Mouse (Mus musculus) kidney, embryonic 15.5 days (tissue): ENCODE data around the gene Rtn2. TPM values are rescaled to one million over a fixed set of nuclear protein-coding genes. Genes with fewer than 3 reads are reported as not detected.
"Not testable (repeated sequence)": the region's sequence is repeated elsewhere in the genome, so short reads cannot be mapped to it uniquely, and the experiment has no call there.

Experiments used
- ATAC-seq: fragments of 200-750 bp; cut with Nextera tagmentation; replicated peaks from 2 replicates; pipeline ENCODE4 v1.8.0; 2017; ENCODE audit warnings: moderate TSS enrichment; ENCODE audit not compliant: low FRiP score
- H3K27ac ChIP-seq: fragments of 300-500 bp; sonication (generic); 2 replicates; pipeline ENCODE4 v1.5.1; 2015; ENCODE audit warnings: mild to moderate bottlenecking, inconsistent platforms
- H3K27me3 ChIP-seq: fragments of 300-500 bp; sonication (generic); 2 replicates; pipeline ENCODE4 v1.6.1; 2015; ENCODE audit warnings: inconsistent platforms
- H3K36me3 ChIP-seq: fragments of 300-500 bp; sonication (generic); 2 replicates; pipeline ENCODE4 v1.6.1; 2015; ENCODE audit warnings: inconsistent platforms
- H3K4me1 ChIP-seq: fragments of 300-500 bp; sonication (generic); 2 replicates; pipeline ENCODE4 v1.6.1; 2015; ENCODE audit warnings: inconsistent platforms
- H3K4me2 ChIP-seq: fragments of 300-500 bp; sonication (generic); 2 replicates; pipeline ENCODE4 v1.6.1; 2015; ENCODE audit warnings: moderate library complexity, mild to moderate bottlenecking, inconsistent platforms
- H3K4me3 ChIP-seq: fragments of 300-500 bp; sonication (generic); replicated peaks from 2 replicates; pipeline ENCODE4 v1.5.1; 2015; ENCODE audit warnings: mild to moderate bottlenecking, inconsistent platforms
- H3K9ac ChIP-seq: fragments of 300-500 bp; sonication (generic); 2 replicates; pipeline ENCODE4 v1.6.1; 2015; ENCODE audit warnings: mild to moderate bottlenecking, inconsistent platforms
- H3K9me3 ChIP-seq: fragments of 300-500 bp; sonication (generic); replicated peaks from 2 replicates; pipeline ENCODE4 v1.6.1; 2016; ENCODE audit warnings: inconsistent platforms
- WGBS: fragments of 180-500 bp; shearing (Covaris S2); methylation state at CpG from one replicate; pipeline ENCODE4 v1.1.7; 2015; ENCODE audit warnings: mixed read lengths; 5-methylcytosine and 5-hydroxymethylcytosine counted together
- polyA plus RNA-seq: library from polyadenylated mRNA; unstranded; fragments of >200 nt; fragmentation: Nextera tagmentation; extraction: Ambion mirVana; gene quantifications from 2 replicates; pipeline ENCODE4 v1.2.1, GENCODE M21; 2015

The Rtn2 gene
- polyA plus RNA-seq, 1 experiment from 2014 or later = 8.3 TPM

- Histone ChIP-seq H3K4me1 (peaks cover 55% of the 10 kb centered on the region), H3K27me3 (no peaks in the 10 kb centered on the region), H3K27ac (peak overlapping the region; percentile 98), H3K9me3 (no peaks in the 10 kb centered on the region), H3K9ac (peak overlapping the region; percentile 94), H3K4me2 (peak overlapping the region; percentile 96), H3K36me3 (peaks cover 20% of the 10 kb centered on the region), H3K4me3 (peak overlapping the region; percentile 98)
- ATAC-seq = no peak
- WGBS = under 1% methylated on average over 20 of the region's 21 CpGs
Observed at GRCm38 (mm10) chr7:19270509-19271237, 11.8 kb upstream of the Rtn2 start.

GRCm38 (mm10) chr7:19271238-19272172 lies 10.9 kb upstream of the Rtn2 start, which contains the start of gene Vasp:
Gene Vasp, minus strand, starts transcription at chr7:19271817.
- peaks cover 46% of the 10 kb centered on the region for H3K4me1 ChIP-seq
- H3K4me3 ChIP-seq = peak within 1 kb of the TSS; percentile 98
- H3K27ac ChIP-seq = peak within 1 kb of the TSS; percentile 98
- no peaks in the 10 kb centered on the region for H3K27me3 ChIP-seq
- H3K9me3 ChIP-seq = no peaks in the 10 kb centered on the region
- H3K36me3 ChIP-seq = peaks cover 14% of the 10 kb centered on the region
- WGBS = under 1% methylated on average over 62 of the region's 62 CpGs
- peak within 1 kb of the TSS; percentile 94 for H3K9ac ChIP-seq
- peak; percentile 76 for ATAC-seq
- H3K4me2 ChIP-seq = peak within 1 kb of the TSS; percentile 96

- no peaks in the 10 kb centered on the region for H3K9me3 ChIP-seq
- H3K9ac ChIP-seq = peak overlapping the region; percentile 94
- peaks cover 39% of the 10 kb centered on the region for H3K4me1 ChIP-seq
- H3K27ac ChIP-seq = peak overlapping the region; percentile 98
- 1% methylated on average over 31 of the region's 36 CpGs for whole genome bisulfite sequencing
- peak overlapping the region; percentile 96 for H3K4me2 ChIP-seq
- peak overlapping the region; percentile 98 for H3K4me3 ChIP-seq
- H3K36me3 ChIP-seq = peaks cover 11% of the 10 kb centered on the region
- peaks cover 4% of the 10 kb centered on the region; the same call in 1 of the 2 replicates for H3K27me3 ChIP-seq
- ATAC-seq = peak; percentile 73
Observed at GRCm38 (mm10) chr7:19272173-19272764, 10.2 kb upstream of the Rtn2 start.

- WGBS = 62% methylated on average over 4 of the region's 4 CpGs
- Histone ChIP-seq H3K27me3 (peaks cover 44% of the 10 kb centered on the region), H3K36me3 (no peaks in the 10 kb centered on the region), H3K27ac (no peak overlapping the region), H3K4me1 (peaks cover 13% of the 10 kb centered on the region), H3K4me3 (no peak overlapping the region), H3K9ac (no peak overlapping the region), H3K4me2 (no peak overlapping the region), H3K9me3 (no peaks in the 10 kb centered on the region)
- ATAC-seq = no peak
Observed at GRCm38 (mm10) chr7:19276253-19276652, 6.2 kb upstream of the Rtn2 start.

GRCm38 (mm10) chr7:19279052-19279451 lies 3.4 kb upstream of the Rtn2 start:
- WGBS = 5% methylated on average over 34 of the region's 34 CpGs
- H3K27me3 ChIP-seq = peaks cover 60% of the 10 kb centered on the region

GRCm38 (mm10) chr7:19279581-19280114 lies 2.8 kb upstream of the Rtn2 start, which contains the start of gene Ppm1n:
Gene Ppm1n, minus strand, starts transcription at chr7:19280064.
- Histone ChIP-seq H3K27ac (no peak within 1 kb of the TSS), H3K9me3 (no peaks in the 10 kb centered on the region), H3K9ac (no peak within 1 kb of the TSS), H3K36me3 (no peaks in the 10 kb centered on the region), H3K4me2 (peak within 1 kb of the TSS; percentile 62), H3K4me1 (peaks cover 24% of the 10 kb centered on the region), H3K4me3 (peak within 1 kb of the TSS; percentile 39), H3K27me3 (peaks cover 66% of the 10 kb centered on the region)
- ATAC-seq = no peak
- 1% methylated on average over 46 of the region's 46 CpGs for WGBS

More at GRCm38 (mm10) chr7:19279052-19279451, 3.4 kb upstream of the Rtn2 start:
- ATAC-seq = no peak
- no peaks in the 10 kb centered on the region for H3K9me3 ChIP-seq
- no peak overlapping the region for H3K27ac ChIP-seq
- peaks cover 24% of the 10 kb centered on the region for H3K4me1 ChIP-seq
- H3K9ac ChIP-seq = no peak overlapping the region
- peak overlapping the region; percentile 62 for H3K4me2 ChIP-seq
- no peaks in the 10 kb centered on the region for H3K36me3 ChIP-seq
- H3K4me3 ChIP-seq = peak overlapping the region; percentile 39

GRCm38 (mm10) chr7:19281680-19282304 lies 632 bp upstream of the Rtn2 start:
- not testable (repeated sequence) for H3K9me3 ChIP-seq, H3K27ac ChIP-seq, ATAC-seq, H3K9ac ChIP-seq, H3K36me3 ChIP-seq
- 38% methylated on average over 6 of the region's 6 CpGs for WGBS
- peaks cover 24% of the 10 kb centered on the region for H3K4me1 ChIP-seq
- peaks cover 67% of the 10 kb centered on the region for H3K27me3 ChIP-seq
- peak overlapping the region; percentile 65 for H3K4me3 ChIP-seq
- peak overlapping the region; percentile 98 for H3K4me2 ChIP-seq

- 1% methylated on average over 35 of the region's 35 CpGs for WGBS
- peak; percentile 70 for ATAC-seq
- Histone ChIP-seq H3K4me2 (peak overlapping the region; percentile 98), H3K9ac (peak overlapping the region; percentile 37; the same call in 1 of the 2 replicates), H3K27me3 (peaks cover 56% of the 10 kb centered on the region), H3K27ac (no peak overlapping the region), H3K9me3 (no peaks in the 10 kb centered on the region), H3K4me3 (peak overlapping the region; percentile 65), H3K36me3 (no peaks in the 10 kb centered on the region), H3K4me1 (peaks cover 24% of the 10 kb centered on the region)
Observed at GRCm38 (mm10) chr7:19282791-19283405, 474 bp downstream of the Rtn2 start.

- peaks cover 24% of the 10 kb centered on the region for H3K4me1 ChIP-seq
- H3K9ac ChIP-seq = no peak overlapping the region
- peak overlapping the region; percentile 65 for H3K4me3 ChIP-seq
- no peak overlapping the region for H3K27ac ChIP-seq
- 42% methylated on average over 14 of the region's 14 CpGs for WGBS
- H3K36me3 ChIP-seq = no peaks in the 10 kb centered on the region
- H3K9me3 ChIP-seq = no peaks in the 10 kb centered on the region
- H3K27me3 ChIP-seq = peaks cover 51% of the 10 kb centered on the region
- peak; percentile 4; the same call in 1 of the 2 replicates for ATAC-seq
- peak overlapping the region; percentile 98 for H3K4me2 ChIP-seq
Observed at GRCm38 (mm10) chr7:19283406-19283804, 981 bp downstream of the Rtn2 start.

GRCm38 (mm10) chr7:19284763-19285162 lies 2.3 kb downstream of the Rtn2 start:
- 34% methylated on average over 4 of the region's 4 CpGs for WGBS
- H3K27ac ChIP-seq = no peak overlapping the region
- no peak for ATAC-seq
- H3K9me3 ChIP-seq = no peaks in the 10 kb centered on the region
- peaks cover 38% of the 10 kb centered on the region for H3K27me3 ChIP-seq
- H3K4me3 ChIP-seq = no peak overlapping the region
- peaks cover 17% of the 10 kb centered on the region for H3K4me1 ChIP-seq
- no peak overlapping the region for H3K4me2 ChIP-seq
- H3K36me3 ChIP-seq = no peaks in the 10 kb centered on the region
- no peak overlapping the region for H3K9ac ChIP-seq
